Mouse (Mus musculus): ENCODE measurements at regions not wholly inside any gene's neighbourhood (a gene's known extent, or its start where the extent isn't known, plus 50 kb on each side); places are given as distances from the start of the nearest gene placed in this dataset.

DNA sequence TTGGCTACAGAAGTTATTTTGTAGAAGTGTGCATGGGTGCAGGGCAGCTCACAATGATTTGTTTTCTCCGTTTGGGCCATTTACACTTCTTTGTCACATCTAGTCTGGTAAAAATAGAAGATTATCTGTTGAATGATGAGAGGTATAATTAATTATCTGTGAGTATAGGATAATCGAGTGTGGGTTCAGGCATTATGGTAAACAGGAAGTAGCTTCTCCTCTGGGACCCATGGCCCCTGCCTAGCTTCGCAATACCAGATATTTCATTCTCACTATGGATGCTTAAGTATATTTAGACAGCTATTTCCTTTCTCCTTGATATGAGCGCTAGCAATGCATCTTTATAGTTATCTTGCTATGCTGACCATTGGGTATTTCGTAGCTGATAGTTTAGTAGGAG is 1373.7 kb upstream of the Pcdh20 start:
- no peak for TF ChIP-seq CTCF (IDR thresholded peaks at IDR 0.05; ENCODE audit: borderline replicate concordance, extremely low read depth, insufficient read depth, insufficient read length)
- TF ChIP-seq POLR2A (IDR thresholded peaks at IDR 0.05; ENCODE audit: borderline replicate concordance, extremely low read depth, insufficient read depth, insufficient read length, poor library complexity, severe bottlenecking): no peak
- no peak for DNase-seq (ENCODE audit: low read depth)

- no peak for DNase-seq (ENCODE audit: low read depth)
These were observed 1355.5 kb upstream of the Pcdh20 start for GRCm38 (mm10) chr14:89826731-89827130.

DNA sequence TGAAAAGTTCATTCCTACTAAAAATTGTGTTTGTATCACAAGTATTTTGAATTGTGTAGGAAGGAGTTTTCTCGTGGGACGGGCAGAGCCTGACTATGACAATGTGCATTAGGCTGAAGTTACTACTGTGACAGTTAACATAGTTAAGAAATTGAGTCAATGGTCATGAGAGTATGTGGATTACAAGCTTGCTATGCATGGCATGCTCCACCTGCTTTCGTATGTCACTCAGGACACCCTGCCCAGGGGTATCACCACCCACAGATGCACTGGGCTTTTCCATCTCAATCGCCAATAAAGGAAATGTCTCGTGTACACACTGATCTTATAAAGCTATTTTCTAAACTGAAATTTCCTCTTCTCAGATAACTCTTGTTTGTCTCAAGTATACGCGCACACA is 1354.8 kb upstream of the Pcdh20 start:
- DNase-seq (ENCODE audit: low read depth): no peak
- TF ChIP-seq CTCF (IDR thresholded peaks at IDR 0.05; ENCODE audit: borderline replicate concordance, extremely low read depth, insufficient read depth, insufficient read length) (no peak), POLR2A (IDR thresholded peaks at IDR 0.05; ENCODE audit: borderline replicate concordance, extremely low read depth, insufficient read depth, insufficient read length, poor library complexity, severe bottlenecking) (no peak)

More at GRCm38 (mm10) chr14:89826731-89827130, 1355.5 kb upstream of the Pcdh20 start:
- no peak for TF ChIP-seq CTCF (IDR thresholded peaks at IDR 0.05; ENCODE audit: borderline replicate concordance, extremely low read depth, insufficient read depth, insufficient read length)
- TF ChIP-seq POLR2A (IDR thresholded peaks at IDR 0.05; ENCODE audit: borderline replicate concordance, extremely low read depth, insufficient read depth, insufficient read length, poor library complexity, severe bottlenecking): no peak

GRCm38 (mm10) chr14:89823436-89823835 is 1352.2 kb upstream of the Pcdh20 start:
- peak; percentile 46 for DNase-seq (ENCODE audit: low read depth)

GRCm38 (mm10) chr14:89822207-89822606 is 1351.0 kb upstream of the Pcdh20 start:
- peak; percentile 56 for DNase-seq (ENCODE audit: low read depth)
- no peak for TF ChIP-seq POLR2A (IDR thresholded peaks at IDR 0.05; ENCODE audit: borderline replicate concordance, extremely low read depth, insufficient read depth, insufficient read length, poor library complexity, severe bottlenecking)
- no peak for TF ChIP-seq CTCF (IDR thresholded peaks at IDR 0.05; ENCODE audit: borderline replicate concordance, extremely low read depth, insufficient read depth, insufficient read length)

More at GRCm38 (mm10) chr14:89823436-89823835, 1352.2 kb upstream of the Pcdh20 start:
- TF ChIP-seq CTCF (IDR thresholded peaks at IDR 0.05; ENCODE audit: borderline replicate concordance, extremely low read depth, insufficient read depth, insufficient read length): no peak
- no peak for TF ChIP-seq POLR2A (IDR thresholded peaks at IDR 0.05; ENCODE audit: borderline replicate concordance, extremely low read depth, insufficient read depth, insufficient read length, poor library complexity, severe bottlenecking)

GRCm38 (mm10) chr14:89806825-89807224 is 1335.6 kb upstream of the Pcdh20 start:
- TF ChIP-seq CTCF (IDR thresholded peaks at IDR 0.05; ENCODE audit: borderline replicate concordance, extremely low read depth, insufficient read depth, insufficient read length): no peak
- no peak for TF ChIP-seq POLR2A (IDR thresholded peaks at IDR 0.05; ENCODE audit: borderline replicate concordance, extremely low read depth, insufficient read depth, insufficient read length, poor library complexity, severe bottlenecking)
- DNase-seq (ENCODE audit: low read depth): no peak

- peak; percentile 53 for DNase-seq (ENCODE audit: low read depth)
- TF ChIP-seq POLR2A (IDR thresholded peaks at IDR 0.05; ENCODE audit: borderline replicate concordance, extremely low read depth, insufficient read depth, insufficient read length, poor library complexity, severe bottlenecking): no peak
- TF ChIP-seq CTCF (IDR thresholded peaks at IDR 0.05; ENCODE audit: borderline replicate concordance, extremely low read depth, insufficient read depth, insufficient read length): no peak
These were observed 1333.6 kb upstream of the Pcdh20 start for GRCm38 (mm10) chr14:89804677-89805234.

DNA sequence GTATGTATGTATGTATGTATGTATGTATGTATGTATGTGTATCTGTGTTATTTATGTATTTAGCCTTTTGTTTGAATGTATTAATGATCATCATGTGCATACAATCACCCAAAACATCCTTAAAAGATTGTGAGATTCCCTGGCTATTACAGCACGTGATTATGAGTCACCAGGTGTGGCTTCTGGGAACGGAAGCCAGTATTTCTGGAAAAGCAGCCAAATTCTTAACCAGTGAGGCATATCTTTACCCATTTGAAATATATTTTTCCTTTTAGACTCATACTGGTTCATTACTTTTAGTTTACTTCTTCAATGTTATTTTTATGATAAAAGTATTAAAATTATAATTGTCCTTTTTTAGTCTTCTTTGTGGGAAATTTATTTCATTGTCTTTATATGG is 1284.6 kb upstream of the Pcdh20 start:
- DNase-seq (ENCODE audit: low read depth): no peak
- TF ChIP-seq POLR2A (IDR thresholded peaks at IDR 0.05; ENCODE audit: borderline replicate concordance, extremely low read depth, insufficient read depth, insufficient read length, poor library complexity, severe bottlenecking): no peak
- no peak for TF ChIP-seq CTCF (IDR thresholded peaks at IDR 0.05; ENCODE audit: borderline replicate concordance, extremely low read depth, insufficient read depth, insufficient read length)

GRCm38 (mm10) chr14:89713711-89714110 is 1242.5 kb upstream of the Pcdh20 start:
- no peak for TF ChIP-seq CTCF (IDR thresholded peaks at IDR 0.05; ENCODE audit: borderline replicate concordance, extremely low read depth, insufficient read depth, insufficient read length)
- DNase-seq (ENCODE audit: low read depth): no peak
